Mouse (Mus musculus) spleen, adult 2 months (tissue): ENCODE results near the gene Tmem131.

Source experiments
- CTCF ChIP-seq: fragments of 200-500 bp; IDR thresholded peaks from 2 replicates; pipeline ENCODE4 v1.5.1; 2011; ENCODE audit warnings: mild to moderate bottlenecking, inconsistent platforms; ENCODE audit not compliant: insufficient read depth, insufficient read length, insufficient replicate concordance; ENCODE audit errors: extremely low read depth
- POLR2A ChIP-seq: fragments of 200-500 bp; IDR thresholded peaks from 2 replicates; pipeline ENCODE4 v1.6.1; 2011; ENCODE audit warnings: low read depth, low read length, inconsistent platforms

- TF ChIP-seq POLR2A (no peak), CTCF (no peak)
These were observed 22.4 kb upstream of the Tmem131 start for GRCm38 (mm10) chr1:36965831-36966230.
